24 mouse cellular contexts compared by ENCODE assay signal in genomic region chr7:135194190-135194589, GRCm38 (mm10).
"Had no signal": no experiment of that assay in that cellular context is flagged by ENCODE, and none has a peak within 500 bp of the region (broad histone marks: within the 10 kb centered on the region; RNA-seq: fewer than 3 reads in every experiment).

No protein-coding gene starts in this region.

- ATAC-seq: liver, postnatal 0 days; lung, postnatal 0 days; midbrain, embryonic 13.5 days; midbrain, embryonic 16.5 days had no signal

- H3K9ac ChIP-seq: liver, embryonic 13.5 days; liver, embryonic 15.5 days; liver, postnatal 0 days; lung, embryonic 15.5 days; midbrain, embryonic 13.5 days; neural tube, embryonic 13.5 days; neural tube, embryonic 15.5 days had no signal

- H3K9me3 ChIP-seq: liver, embryonic 13.5 days; liver, embryonic 15.5 days; lung, embryonic 15.5 days; midbrain, embryonic 13.5 days; neural tube, embryonic 13.5 days; neural tube, embryonic 15.5 days had no signal

- H3K27ac ChIP-seq: liver, embryonic 13.5 days; liver, embryonic 15.5 days; lung, embryonic 15.5 days; macrophage; midbrain, embryonic 13.5 days; neural tube, embryonic 13.5 days; neural tube, embryonic 15.5 days had no signal

- H3K36me3 ChIP-seq: liver, embryonic 13.5 days; liver, embryonic 15.5 days; lung, embryonic 15.5 days; midbrain, embryonic 13.5 days; neural tube, embryonic 13.5 days; neural tube, embryonic 15.5 days had no signal

- DNase-seq: liver, embryonic 13.5 days; liver, postnatal 0 days; lung, adult 2 months; lung, postnatal 14 days; lung, postnatal 36 days; retina, postnatal 1 day; right cerebral cortex, adult 18-20 months; right cerebral cortex, postnatal 25 days; right cerebral cortex, postnatal 4 days; spleen, adult 18-20 months; thymus, adult 18-20 months; thymus, postnatal 25 days; thymus, postnatal 4 days had no signal

- H3K4me1 ChIP-seq: liver, embryonic 13.5 days; liver, embryonic 15.5 days; lung, embryonic 15.5 days; megakaryocyte, embryonic 14.5 days; midbrain, embryonic 13.5 days; neural tube, embryonic 13.5 days; neural tube, embryonic 15.5 days had no signal

- H3K4me3 ChIP-seq: liver, embryonic 13.5 days; liver, embryonic 15.5 days; lung, embryonic 15.5 days; megakaryocyte, embryonic 14.5 days; midbrain, embryonic 13.5 days; myocyte; neural tube, embryonic 13.5 days; neural tube, embryonic 15.5 days had no signal

- H3K4me2 ChIP-seq: liver, embryonic 13.5 days; liver, embryonic 15.5 days; lung, embryonic 15.5 days; midbrain, embryonic 11.5 days; midbrain, embryonic 13.5 days; neural tube, embryonic 13.5 days; neural tube, embryonic 15.5 days had no signal

- H3K27me3 ChIP-seq: liver, embryonic 13.5 days; liver, embryonic 15.5 days; lung, embryonic 15.5 days; midbrain, embryonic 13.5 days; neural tube, embryonic 13.5 days; neural tube, embryonic 15.5 days had no signal
